Mouse (Mus musculus) heart, postnatal 0 days (tissue): Measurements from ENCODE around the gene Faxc.

Source experiments
- CTCF ChIP-seq: IDR thresholded peaks from 2 replicates; pipeline ENCODE4 v1.5.1; 2016; ENCODE audit warnings: antibody characterized with exemption, control low read depth, low read depth
- EP300 ChIP-seq: IDR thresholded peaks from 2 replicates; pipeline ENCODE4 v1.6.1; 2016; ENCODE audit warnings: antibody characterized with exemption, low read depth

- no peak for TF ChIP-seq CTCF
- TF ChIP-seq EP300: no peak
Observed at GRCm38 (mm10) chr4:21937890-21938289, 6.8 kb downstream of the Faxc start.
